Mouse (Mus musculus) small intestine, adult 2 months (tissue): ENCODE measurements at regions not wholly inside any gene's neighbourhood (a gene's known extent, or its start where the extent isn't known, plus 50 kb on each side); places are given as distances from the start of the nearest gene placed in this dataset.

Experiments
- CTCF ChIP-seq: fragments of 200-500 bp; IDR thresholded peaks from 2 replicates; pipeline ENCODE4 v1.5.1; 2012; ENCODE audit warnings: low read depth, mild to moderate bottlenecking, control low read depth, inconsistent platforms, low read length, moderate library complexity, mixed read lengths; ENCODE audit not compliant: insufficient replicate concordance, insufficient read length; ENCODE audit errors: extremely low read depth
- POLR2A ChIP-seq: fragments of 200-500 bp; IDR thresholded peaks from 2 replicates; pipeline ENCODE4 v1.6.1; 2012; ENCODE audit warnings: low read depth, mild to moderate bottlenecking, control low read depth, inconsistent platforms, low read length, moderate library complexity

GRCm38 (mm10) chr13:118441322-118442064, 54.4 kb upstream of the Mrps30 start:
- TF ChIP-seq CTCF (no peak), POLR2A (no peak)
